Comparison of ENCODE assay signal across 25 mouse cellular contexts in the genomic region with DNA sequence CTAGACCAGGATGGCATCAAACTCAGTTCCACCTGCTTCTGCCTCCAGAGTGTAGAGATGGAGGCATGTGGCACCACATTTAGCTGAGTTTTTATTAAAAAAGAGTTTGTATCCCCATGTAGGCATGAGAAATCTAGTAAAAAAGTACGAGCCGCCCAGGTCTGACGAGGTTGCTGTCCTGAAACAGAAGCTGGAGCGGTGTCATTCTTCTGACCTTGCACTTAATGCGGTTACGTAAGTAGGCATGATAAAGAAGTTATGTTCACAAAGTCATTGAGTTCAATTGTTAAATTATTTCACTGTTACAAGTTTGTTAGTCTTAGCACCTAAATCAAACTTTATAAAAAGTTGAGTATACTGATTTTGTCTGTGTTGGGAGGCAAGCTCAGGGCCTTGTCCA. TPM values are rescaled to one million over a fixed set of nuclear protein-coding genes. Genes with fewer than 3 reads are reported as not detected.
DNase-seq lines count a peak whose midpoint lies in the region; ATAC-seq and TF ChIP-seq lines count a peak whose summit lies in the region.
"Had no signal": no experiment of that assay in that cellular context is flagged by ENCODE, and none has a peak within 500 bp of the region (broad histone marks: within the 10 kb centered on the region; RNA-seq: fewer than 3 reads in every experiment).

No protein-coding gene starts in this region.

- H3K4me3 ChIP-seq in heart, postnatal 0 days (ENCODE audit: low read depth, low read length): no peak overlapping the region
- H3K4me3 ChIP-seq: forebrain, embryonic 12.5 days; forebrain, embryonic 15.5 days; heart, adult 2 months; heart, embryonic 10.5 days; heart, embryonic 13.5 days had no signal

- 74% methylated on average over 6 of the region's 6 CpGs for WGBS in heart, postnatal 0 days

- H3K9me3 ChIP-seq in heart, postnatal 0 days (replicated peaks; ENCODE audit: control insufficient read depth, low read length): no peaks in the 10 kb centered on the region
- H3K9me3 ChIP-seq: forebrain, embryonic 12.5 days; forebrain, embryonic 15.5 days; G1E; heart, embryonic 10.5 days; heart, embryonic 13.5 days had no signal

- H3K36me3 ChIP-seq in heart, postnatal 0 days (replicated peaks; ENCODE audit: control insufficient read depth, insufficient read depth, low read length): peaks cover 24% of the 10 kb centered on the region

- no peaks in the 10 kb centered on the region for H3K4me1 ChIP-seq in heart, postnatal 0 days (ENCODE audit: control insufficient read depth, insufficient read depth)
- H3K4me1 ChIP-seq: forebrain, embryonic 12.5 days; forebrain, embryonic 15.5 days; heart, embryonic 10.5 days had no signal

- no peak overlapping the region for H3K4me2 ChIP-seq in heart, postnatal 0 days (ENCODE audit: low read depth, low read length)
- H3K4me2 ChIP-seq: forebrain, embryonic 12.5 days; forebrain, embryonic 15.5 days; heart, embryonic 13.5 days; hindbrain, embryonic 14.5 days had no signal

- H3K9ac ChIP-seq in heart, postnatal 0 days (replicated peaks; ENCODE audit: low read depth, low read length): no peak overlapping the region
- H3K9ac ChIP-seq: forebrain, embryonic 12.5 days; forebrain, embryonic 15.5 days; heart, embryonic 13.5 days; hindbrain, embryonic 14.5 days had no signal

- peak; percentile 50 for DNase-seq in adrenal gland, adult 2 months
- no peak for DNase-seq in adrenal gland, postnatal 25 days
- DNase-seq in heart, postnatal 0 days (ENCODE audit: low spot score): no peak
- no peak for DNase-seq in heart, postnatal 36 days
- peak; percentile 18 for DNase-seq in adrenal gland, postnatal 10 days
- peak; percentile 25 to 32 for DNase-seq in adrenal gland, postnatal 36 days
- DNase-seq in spleen, postnatal 10 days (ENCODE audit: low spot score in 2 of 2): no peak
- DNase-seq: B cell, adult 2 months; cerebellum, adult 18-20 months; cerebellum, adult 9-10 months; cerebellum, postnatal 14 days; gastrocnemius, postnatal 25 days; heart, adult 2 months; kidney, adult 18-20 months had no signal

- intact Hi-C loops in heart, postnatal 36 days (cut with DNase I): loop anchor here (5.0 kb wide), 1 partner anchor 79 kb away; the partner anchor contains the start of gene Rasa1

- no peaks in the 10 kb centered on the region for H3K27me3 ChIP-seq in heart, postnatal 0 days (ENCODE audit: control insufficient read depth, insufficient read depth, low read length)
- H3K27me3 ChIP-seq: CH12.LX; forebrain, embryonic 12.5 days; forebrain, embryonic 15.5 days; heart, embryonic 13.5 days; Patski had no signal

- no peak for TF ChIP-seq EP300 in heart, postnatal 0 days (IDR thresholded peaks at IDR 0.05; ENCODE audit: low read depth)

- peak overlapping the region; percentile 26; the same call in 1 of the 2 replicates for H3K27ac ChIP-seq in heart, postnatal 0 days (ENCODE audit: low read depth)
- H3K27ac ChIP-seq: forebrain, embryonic 12.5 days; forebrain, embryonic 15.5 days; heart, adult 2 months; heart, embryonic 10.5 days; heart, embryonic 13.5 days; hindbrain, embryonic 14.5 days; hindbrain, postnatal 0 days had no signal

- TF ChIP-seq CTCF in heart, postnatal 0 days (IDR thresholded peaks at IDR 0.05; ENCODE audit: low read depth): no peak

- ATAC-seq in heart, postnatal 0 days (ENCODE audit: insufficient read depth, low read depth): no peak
- ATAC-seq: forebrain, embryonic 15.5 days; hindbrain, postnatal 0 days; inflammation-experienced regulatory T-cells, adult 6 months; intestine, embryonic 16.5 days; Patski had no signal

RNA-seq across cellular contexts. Expression of gene Ccnh, which starts 19.4 kb away (rescaled TPM):
- 10 to 100 TPM; 39.4 to 39.8 TPM for total RNA-seq in adrenal gland, adult 2 months (2021)
- 18.6 and 19.5 TPM in 2 replicates for polyA plus RNA-seq in adrenal gland, adult 2 months (2012; rRNA removed)
- 45.5 and 60.3 TPM in 2 replicates for total RNA-seq in adrenal gland, postnatal 25 days (2021)
- total RNA-seq in heart, postnatal 0 days (2014; rRNA removed; ENCODE audit: low replicate concordance): 9.8 and 14.7 TPM in 2 replicates
- 56.7 and 63.7 TPM in 2 replicates for polyA plus RNA-seq in heart, postnatal 0 days (2015; fragmentation: Nextera tagmentation; extraction: Ambion mirVana)
- total RNA-seq in heart, postnatal 36 days (2021): 10 to 100 TPM; 29.7 to 31.3 TPM
- 10 to 100 TPM; 38.7 to 40.2 TPM for total RNA-seq in adrenal gland, postnatal 10 days (2021)
- 10 to 100 TPM; 35.6 to 41.3 TPM for total RNA-seq in adrenal gland, postnatal 36 days (2021)

Comparison
In these comparisons a context has a peak if more than half of its experiments do, and no peak if none do; other contexts are left out.
1. DNase-seq: peak in adrenal gland, adult 2 months (single experiment), adrenal gland, postnatal 10 days (single experiment) and adrenal gland, postnatal 36 days (2 of 2); none in adrenal gland, postnatal 25 days (single experiment), heart, postnatal 0 days (single experiment), heart, postnatal 36 days (0 of 2) and spleen, postnatal 10 days (0 of 2).